Mouse (Mus musculus): Measurements from ENCODE around the gene Slc45a3.

Slc45a3 gene

GRCm38 (mm10) chr1:132000506-132000905, 37.7 kb downstream of the Slc45a3 start:
- DNase-seq = peak; percentile 52

- DNase-seq = no peak
Measured at GRCm38 (mm10) chr1:132001880-132002330, 39.1 kb downstream of the Slc45a3 start.

GRCm38 (mm10) chr1:132003111-132003510, 40.3 kb downstream of the Slc45a3 start:
- DNase-seq = no peak

- no peak for DNase-seq
Measured at GRCm38 (mm10) chr1:132003817-132004216, 41.0 kb downstream of the Slc45a3 start.

GRCm38 (mm10) chr1:132004574-132005180, 41.9 kb downstream of the Slc45a3 start:
- no peak for DNase-seq

GRCm38 (mm10) chr1:132005466-132005865, 42.7 kb downstream of the Slc45a3 start:
- no peak for DNase-seq

GRCm38 (mm10) chr1:132006046-132006445, 43.3 kb downstream of the Slc45a3 start:
- DNase-seq = no peak

- DNase-seq = no peak
Measured at GRCm38 (mm10) chr1:132006721-132007120, 44.0 kb downstream of the Slc45a3 start.

DNA sequence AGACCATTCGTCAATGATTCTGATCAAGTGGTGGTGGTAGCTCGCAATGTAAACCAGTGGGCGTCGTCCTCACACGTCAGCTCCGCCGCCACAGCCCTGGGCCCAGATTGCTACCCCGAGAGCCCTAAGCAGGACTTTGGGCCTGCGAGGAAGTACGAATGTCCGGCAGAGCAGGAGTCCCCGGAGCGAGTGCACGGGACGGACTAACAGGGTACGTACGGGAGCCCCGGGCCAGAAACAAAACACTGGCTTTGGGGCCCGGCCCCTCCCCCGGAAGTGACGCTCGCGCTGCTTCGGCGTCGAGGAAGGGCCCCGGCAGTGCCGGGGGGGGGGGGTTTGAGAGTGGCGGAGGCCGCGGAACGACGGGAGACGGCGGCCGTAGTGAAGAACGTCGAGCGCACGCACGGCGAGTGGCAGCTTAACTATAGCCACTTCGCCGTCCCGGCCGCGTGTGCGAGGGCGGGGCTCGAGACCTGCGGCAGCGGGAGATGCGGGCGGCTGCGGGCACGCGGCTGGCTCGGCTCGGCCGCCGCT, 44.6 kb downstream of the Slc45a3 start, which contains the start of gene Elk4:
Gene Elk4 (plus strand): TSS at position 326 of the 534 bp plus-strand sequence.
- DNase-seq = peak; percentile 95

DNA sequence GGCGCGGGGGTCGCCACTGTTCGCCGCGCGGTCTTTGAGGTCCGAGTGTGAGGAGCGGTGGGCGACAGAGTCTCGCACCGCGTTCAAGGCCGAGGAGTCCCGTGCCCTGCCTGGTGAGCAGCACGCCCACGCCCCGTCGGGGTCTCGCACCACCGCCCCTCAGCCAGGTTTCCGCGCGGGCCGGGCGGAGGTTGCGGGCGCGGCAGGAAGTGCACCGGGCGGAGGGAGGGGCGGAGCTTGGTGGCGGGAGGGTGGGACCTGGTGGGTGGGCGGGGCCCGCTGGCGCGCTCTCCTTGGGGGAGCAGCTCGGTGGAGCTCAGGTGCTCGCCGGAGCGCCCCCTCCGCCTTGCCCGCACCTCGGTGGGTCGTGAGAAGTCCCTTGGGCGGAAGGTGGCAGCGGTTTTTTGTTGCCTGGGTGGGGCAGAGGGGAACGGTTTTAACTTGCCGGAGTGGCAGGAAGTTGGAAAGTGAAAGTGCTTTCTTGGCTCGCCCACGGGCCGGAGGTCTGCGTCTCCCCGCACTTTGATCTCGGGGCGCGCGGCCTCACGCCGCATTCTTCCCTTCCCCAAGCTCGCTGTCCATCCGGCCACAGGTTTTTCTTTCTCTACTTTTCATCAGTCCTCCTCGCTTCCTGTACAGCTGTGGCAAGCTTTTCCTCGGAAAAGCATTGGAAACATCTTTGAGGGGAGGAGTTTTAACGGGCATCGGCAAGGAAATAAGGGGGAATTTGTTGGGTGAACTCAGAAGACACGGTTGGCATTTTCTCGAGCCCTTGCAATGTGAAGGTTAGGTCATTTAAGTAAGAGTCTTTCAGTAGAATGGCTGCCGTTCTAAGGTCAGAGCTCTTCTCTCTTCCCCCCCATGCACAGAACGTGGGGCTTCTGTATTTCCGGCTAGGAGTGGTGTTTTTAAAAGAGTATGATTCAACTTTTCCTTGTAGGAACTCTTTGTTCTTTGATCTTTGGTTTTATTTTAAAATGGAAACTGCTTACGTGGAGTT, 45.4 kb downstream of the Slc45a3 start:
- peak; percentile 97 for DNase-seq

DNA sequence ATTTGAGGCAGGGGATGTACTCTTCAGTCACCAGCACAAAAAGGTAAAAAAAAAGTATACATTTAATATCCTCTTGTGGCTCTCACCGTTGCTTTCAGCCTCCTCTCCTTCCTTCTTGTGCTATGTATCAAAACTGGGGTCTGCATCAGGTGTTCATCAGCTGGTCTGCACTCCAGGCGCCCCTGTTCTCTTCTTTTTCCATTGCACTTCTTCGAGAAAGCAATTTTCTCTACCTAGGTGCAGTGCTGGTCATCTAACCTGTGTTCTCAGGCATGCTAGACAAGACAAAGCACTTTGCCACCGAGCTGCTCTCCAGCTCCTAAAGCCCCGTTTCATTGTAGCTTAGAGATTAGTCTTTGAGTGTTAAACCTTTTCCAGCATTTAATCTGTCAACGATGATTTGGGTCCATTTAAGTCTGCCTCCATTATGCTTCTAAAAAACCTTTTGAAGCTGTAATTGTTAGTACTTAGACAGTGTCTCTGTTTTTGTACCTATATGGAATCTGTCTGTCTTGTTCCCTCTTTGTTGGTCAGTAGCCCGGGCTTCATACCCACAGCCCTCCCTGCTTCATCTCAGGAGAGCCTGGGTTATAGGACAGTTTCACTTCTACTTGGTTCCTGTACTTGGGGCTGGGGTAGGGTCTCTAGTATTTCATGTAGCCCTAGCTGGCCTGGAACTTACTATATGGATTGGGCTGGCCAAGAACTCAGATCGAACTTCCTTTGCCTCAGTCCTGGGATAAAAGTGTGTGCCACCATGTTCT, 46.3 kb downstream of the Slc45a3 start:
- DNase-seq = peak; percentile 38

- DNase-seq = peak; percentile 50
Measured at GRCm38 (mm10) chr1:132010632-132011501, 48.1 kb downstream of the Slc45a3 start.

DNA sequence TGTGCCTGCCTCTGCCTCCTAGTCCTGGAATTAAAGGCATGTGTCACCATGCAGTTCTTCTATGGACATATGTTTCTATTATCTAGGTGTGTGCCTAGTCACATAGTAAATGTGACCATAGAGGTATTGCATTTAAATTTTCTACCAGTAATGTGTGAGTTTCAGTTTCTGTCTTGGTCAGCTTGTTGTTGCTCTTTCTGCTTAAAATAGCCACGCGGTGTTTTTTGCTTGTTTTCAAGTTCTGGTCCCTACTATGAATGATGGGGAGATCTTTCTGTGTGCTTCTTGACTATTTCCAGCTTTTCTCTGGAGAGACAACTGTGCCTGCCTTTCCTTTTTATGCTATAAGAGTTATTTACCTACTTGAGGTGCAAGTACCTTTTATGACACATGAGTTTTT, 49.0 kb downstream of the Slc45a3 start:
- no peak for DNase-seq

DNA sequence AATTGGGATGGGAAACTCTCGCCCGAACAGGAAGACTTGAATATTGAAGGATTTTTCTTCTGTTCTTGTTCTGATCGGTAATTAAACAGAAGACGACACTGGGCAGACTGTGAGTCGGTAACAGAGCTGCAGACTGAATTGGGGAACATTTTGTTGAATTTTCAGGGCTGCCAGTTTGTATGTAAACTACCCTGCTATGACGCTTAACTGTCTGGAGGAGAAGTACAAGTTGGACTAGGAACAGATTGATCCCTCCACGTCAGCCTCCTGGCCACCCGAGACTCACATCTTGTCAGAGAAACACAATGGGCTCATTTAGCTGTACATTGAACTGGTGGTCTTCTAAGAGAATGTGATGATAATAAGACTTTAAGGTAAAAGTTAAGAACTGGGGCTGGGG, 50.1 kb downstream of the Slc45a3 start:
- DNase-seq = no peak

DNA sequence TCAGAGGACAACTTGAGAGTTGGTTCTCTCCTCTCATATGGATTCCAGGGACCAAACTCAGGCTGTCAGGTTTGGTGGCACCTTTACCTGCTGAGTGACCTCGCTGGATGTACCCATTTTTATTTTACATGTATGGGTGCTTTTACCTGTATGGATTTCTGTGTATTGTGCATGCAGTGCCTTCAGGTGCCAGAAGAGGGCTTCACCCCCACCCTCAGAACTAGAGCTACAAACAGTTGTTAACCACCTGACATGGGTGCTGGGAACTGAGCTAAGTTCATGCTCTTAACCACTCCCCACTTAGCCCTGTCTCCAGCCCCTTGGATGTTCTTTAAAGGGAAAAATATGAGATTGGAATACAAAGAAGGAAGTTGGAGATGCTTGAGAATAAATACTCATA, 52.0 kb downstream of the Slc45a3 start:
- DNase-seq = peak; percentile 45

DNA sequence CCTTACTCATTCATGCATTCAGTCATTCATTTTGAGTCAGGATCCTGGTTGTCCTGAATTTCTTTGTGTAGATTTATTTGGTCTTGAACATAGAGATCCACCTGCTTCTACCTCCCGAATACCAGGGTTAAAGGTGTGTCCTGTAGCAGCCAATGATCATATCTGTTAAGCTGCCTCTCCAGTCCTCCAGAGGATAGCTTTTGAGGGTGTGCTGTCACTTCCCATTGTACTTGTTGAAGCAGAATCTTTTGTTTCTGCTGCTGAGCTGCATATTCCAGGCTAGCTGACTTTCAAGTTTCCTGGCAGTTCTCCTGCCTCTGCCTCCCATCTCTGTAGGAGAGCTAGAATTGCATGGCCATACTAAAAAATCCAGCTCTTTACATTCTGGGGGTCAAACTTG, 53.9 kb downstream of the Slc45a3 start:
- DNase-seq = no peak

- DNase-seq = no peak
Measured at GRCm38 (mm10) chr1:132019876-132020275, 57.1 kb downstream of the Slc45a3 start.

GRCm38 (mm10) chr1:132022107-132022506, 59.3 kb downstream of the Slc45a3 start:
- no peak for DNase-seq

- no peak for DNase-seq
Measured at GRCm38 (mm10) chr1:132026925-132027646, 64.3 kb downstream of the Slc45a3 start.

GRCm38 (mm10) chr1:132027978-132028377, 65.2 kb downstream of the Slc45a3 start:
- no peak for DNase-seq

DNA sequence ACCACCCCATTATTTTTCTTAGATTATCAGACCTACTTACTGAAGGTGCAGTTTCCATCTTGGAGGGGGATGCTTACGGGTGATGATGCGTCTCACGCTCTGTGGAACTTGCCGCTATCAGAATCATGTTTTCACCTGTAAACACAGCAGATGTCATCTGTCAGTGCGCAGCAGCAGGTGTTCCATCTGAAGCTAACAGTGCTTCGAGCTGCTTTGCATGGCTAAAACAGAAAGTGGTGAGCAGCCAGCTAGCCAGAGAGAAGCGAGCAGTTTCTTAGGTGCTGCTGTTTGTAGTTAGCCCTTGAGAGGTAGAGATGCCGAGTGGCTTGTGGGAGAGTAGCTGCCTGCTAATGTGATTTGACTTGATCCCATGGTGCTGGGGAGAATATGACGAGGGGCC, 65.6 kb downstream of the Slc45a3 start:
- no peak for DNase-seq

Measured in thymus, postnatal 4 days (tissue).